Mouse (Mus musculus): ENCODE measurements around the gene Emilin3.

GRCm38 (mm10) chr2:160891045-160891444, 21.1 kb downstream of the Emilin3 start:
- no peak for TF ChIP-seq CTCF (IDR thresholded peaks at IDR 0.05; ENCODE audit: extremely low read depth, insufficient read depth, insufficient read length, insufficient replicate concordance)
- TF ChIP-seq POLR2A (IDR thresholded peaks at IDR 0.05; ENCODE audit: low read depth, low read length): no peak
